ENCODE assay signal across 16 mouse cellular contexts in the genomic region with DNA sequence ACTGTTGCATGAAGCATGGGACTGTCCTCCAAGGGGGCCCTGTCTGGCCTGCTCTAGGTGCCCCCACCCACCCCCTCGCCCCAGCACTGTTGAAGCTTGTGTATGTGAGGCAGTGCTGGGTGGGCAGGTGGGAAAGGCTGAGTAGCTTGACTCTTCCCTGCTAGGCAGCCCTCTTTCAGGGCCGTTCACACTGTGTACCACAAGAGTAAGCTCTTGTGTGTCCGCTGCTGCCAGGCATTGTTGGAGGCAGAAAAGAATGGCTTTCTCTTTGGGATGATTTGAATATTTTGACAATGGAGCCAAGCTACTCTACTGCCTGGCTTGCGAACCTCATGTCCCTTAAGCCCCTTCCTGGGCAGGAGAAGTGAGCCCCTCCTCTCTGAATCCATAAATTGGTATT. TPM values are rescaled to one million over a fixed set of nuclear protein-coding genes. Genes with fewer than 3 reads are reported as not detected.
DNase-seq lines count a peak whose midpoint lies in the region; ATAC-seq and TF ChIP-seq lines count a peak whose summit lies in the region.
"Had no signal": no experiment of that assay in that cellular context is flagged by ENCODE, and none has a peak within 500 bp of the region (broad histone marks: within the 10 kb centered on the region; RNA-seq: fewer than 3 reads in every experiment).

No protein-coding gene starts in this region.

- DNase-seq in heart, postnatal 36 days, result no peak
- DNase-seq in embryonic facial prominence, embryonic 10.5 days (ENCODE audit: low spot score), result peak; percentile 16
- no peak for DNase-seq in midbrain, postnatal 0 days (ENCODE audit: low spot score)
- no peak for DNase-seq in spleen, postnatal 36 days (ENCODE audit: low spot score in 2 of 2)
- DNase-seq in gastrocnemius, postnatal 4 days (ENCODE audit: low spot score in 2 of 2), result no peak
- no peak for DNase-seq in stomach, postnatal 0 days (ENCODE audit: low spot score)
- DNase-seq: cerebellum, postnatal 25 days; gastrocnemius, postnatal 25 days; kidney, postnatal 10 days; lung, embryonic 14.5 days; thymus, postnatal 4 days had no signal

- H3K27me3 ChIP-seq in heart, embryonic 14.5 days (ENCODE audit: control insufficient read depth, insufficient read depth, low read length), result no peaks in the 10 kb centered on the region
- no peaks in the 10 kb centered on the region for H3K27me3 ChIP-seq in embryonic facial prominence, embryonic 10.5 days (replicated peaks; ENCODE audit: low read depth, poor library complexity, severe bottlenecking)
- no peaks in the 10 kb centered on the region for H3K27me3 ChIP-seq in hindbrain, embryonic 12.5 days
- no peaks in the 10 kb centered on the region for H3K27me3 ChIP-seq in midbrain, postnatal 0 days (ENCODE audit: insufficient read depth, low read length)
- no peaks in the 10 kb centered on the region for H3K27me3 ChIP-seq in stomach, postnatal 0 days (ENCODE audit: control insufficient read depth, insufficient read depth, low read length)
- H3K27me3 ChIP-seq: limb, embryonic 13.5 days had no signal

- no peaks in the 10 kb centered on the region for H3K9me3 ChIP-seq in heart, embryonic 14.5 days (ENCODE audit: control insufficient read depth, low read length)
- H3K9me3 ChIP-seq in embryonic facial prominence, embryonic 10.5 days, result no peaks in the 10 kb centered on the region
- no peaks in the 10 kb centered on the region for H3K9me3 ChIP-seq in hindbrain, embryonic 12.5 days (replicated peaks)
- no peaks in the 10 kb centered on the region for H3K9me3 ChIP-seq in midbrain, postnatal 0 days (ENCODE audit: low read length)
- no peaks in the 10 kb centered on the region for H3K9me3 ChIP-seq in stomach, postnatal 0 days (ENCODE audit: control insufficient read depth, low read length)
- H3K9me3 ChIP-seq: limb, embryonic 13.5 days had no signal

- TF ChIP-seq CTCF in midbrain, postnatal 0 days (IDR thresholded peaks at IDR 0.05), result no peak
- TF ChIP-seq CTCF in stomach, postnatal 0 days (IDR thresholded peaks at IDR 0.05; ENCODE audit: low read depth), result no peak

- no peak for ATAC-seq in heart, embryonic 14.5 days (ENCODE audit: insufficient number of reproducible peaks, insufficient read depth, low FRiP score, low read depth)
- peak; percentile 81 for ATAC-seq in hindbrain, embryonic 12.5 days (ENCODE audit: low FRiP score)
- peak; percentile 49 for ATAC-seq in midbrain, postnatal 0 days (ENCODE audit: low FRiP score)
- no peak for ATAC-seq in stomach, postnatal 0 days (ENCODE audit: low FRiP score, low TSS enrichment)
- ATAC-seq: activated CD4-positive, CD25-positive, alpha-beta regulatory T cell, adult 4 months had no signal

- TF ChIP-seq EP300 in stomach, postnatal 0 days (optimal IDR thresholded peaks at IDR 0.05), result no peak

- H3K4me2 ChIP-seq in heart, embryonic 14.5 days (ENCODE audit: low read length), result no peak overlapping the region
- no peak overlapping the region for H3K4me2 ChIP-seq in hindbrain, embryonic 12.5 days (replicated peaks)
- no peak overlapping the region for H3K4me2 ChIP-seq in midbrain, postnatal 0 days (ENCODE audit: low read depth, low read length, poor library complexity, severe bottlenecking)
- H3K4me2 ChIP-seq in stomach, postnatal 0 days (replicated peaks; ENCODE audit: low read depth), result no peak overlapping the region
- H3K4me2 ChIP-seq: limb, embryonic 13.5 days; lung, embryonic 14.5 days had no signal

- no peak overlapping the region for H3K4me3 ChIP-seq in heart, embryonic 14.5 days (ENCODE audit: control insufficient read depth in 1 of 2, insufficient read depth in 1 of 2, low read depth in 1 of 2, low read length in 2 of 2)
- H3K4me3 ChIP-seq in embryonic facial prominence, embryonic 10.5 days, result no peak overlapping the region
- no peak overlapping the region for H3K4me3 ChIP-seq in hindbrain, embryonic 12.5 days
- no peak overlapping the region for H3K4me3 ChIP-seq in midbrain, postnatal 0 days (ENCODE audit: low read depth, low read length)
- no peak overlapping the region for H3K4me3 ChIP-seq in stomach, postnatal 0 days (ENCODE audit: low read depth, low read length)
- H3K4me3 ChIP-seq: erythroblast, embryonic 14.5 days; limb, embryonic 13.5 days had no signal

- H3K36me3 ChIP-seq in heart, embryonic 14.5 days (ENCODE audit: control insufficient read depth, insufficient read depth, low read length), result peaks cover 50% of the 10 kb centered on the region
- H3K36me3 ChIP-seq in embryonic facial prominence, embryonic 10.5 days (replicated peaks), result 0 out of 2 replicates have a peak, but pooled peaks cover 4% of the 10 kb centered on the region
- H3K36me3 ChIP-seq in hindbrain, embryonic 12.5 days, result no peaks in the 10 kb centered on the region
- H3K36me3 ChIP-seq in midbrain, postnatal 0 days (ENCODE audit: insufficient read depth, low read length), result no peaks in the 10 kb centered on the region
- no peaks in the 10 kb centered on the region for H3K36me3 ChIP-seq in stomach, postnatal 0 days (ENCODE audit: control insufficient read depth, insufficient read depth, low read length)

- peak overlapping the region; percentile 9 to 24; a peak in 1 of 4 replicates for H3K27ac ChIP-seq in heart, embryonic 14.5 days (replicated peaks in 1 of 2; ENCODE audit: control insufficient read depth in 1 of 2, insufficient read depth in 1 of 2, low read depth in 2 of 2, low read length in 2 of 2)
- H3K27ac ChIP-seq in embryonic facial prominence, embryonic 10.5 days (replicated peaks), result peak overlapping the region; percentile 72
- H3K27ac ChIP-seq in hindbrain, embryonic 12.5 days, result peak overlapping the region; percentile 76
- no peak overlapping the region for H3K27ac ChIP-seq in midbrain, postnatal 0 days (ENCODE audit: low read depth, low read length)
- no peak overlapping the region for H3K27ac ChIP-seq in stomach, postnatal 0 days (replicated peaks)
- H3K27ac ChIP-seq: limb, embryonic 13.5 days had no signal

- no peak overlapping the region for H3K9ac ChIP-seq in heart, embryonic 14.5 days (ENCODE audit: low read length)
- H3K9ac ChIP-seq in hindbrain, embryonic 12.5 days, result no peak overlapping the region
- no peak overlapping the region for H3K9ac ChIP-seq in midbrain, postnatal 0 days (replicated peaks; ENCODE audit: low read length, poor library complexity, severe bottlenecking)
- no peak overlapping the region for H3K9ac ChIP-seq in stomach, postnatal 0 days (ENCODE audit: low read length)
- H3K9ac ChIP-seq: limb, embryonic 13.5 days; lung, embryonic 14.5 days had no signal

- intact Hi-C loops in heart, postnatal 36 days (cut with DNase I), result no loop called here

- peaks cover 26 to 57% of the 10 kb centered on the region in 2 experiments for H3K4me1 ChIP-seq in heart, embryonic 14.5 days (ENCODE audit: control insufficient read depth in 2 of 2, insufficient read depth in 2 of 2, low read length in 2 of 2)
- peaks cover 82% of the 10 kb centered on the region for H3K4me1 ChIP-seq in embryonic facial prominence, embryonic 10.5 days
- H3K4me1 ChIP-seq in hindbrain, embryonic 12.5 days, result peaks cover 48% of the 10 kb centered on the region
- H3K4me1 ChIP-seq in midbrain, postnatal 0 days (ENCODE audit: insufficient read depth, low read length), result no peaks in the 10 kb centered on the region
- peaks cover 4% of the 10 kb centered on the region for H3K4me1 ChIP-seq in stomach, postnatal 0 days (replicated peaks; ENCODE audit: control insufficient read depth, insufficient read depth)

- WGBS in heart, embryonic 14.5 days, result 78% methylated on average over 4 of the region's 4 CpGs
- 53% methylated on average over 4 of the region's 4 CpGs for WGBS in embryonic facial prominence, embryonic 10.5 days
- WGBS in hindbrain, embryonic 12.5 days, result 23% methylated on average over 4 of the region's 4 CpGs
- WGBS in midbrain, postnatal 0 days, result 24% methylated on average over 4 of the region's 4 CpGs
- 79% methylated on average over 4 of the region's 4 CpGs for WGBS in stomach, postnatal 0 days

RNA-seq across cellular contexts. Expression of a gene that starts 54.7 kb away (rescaled TPM):
- polyA plus RNA-seq in heart, embryonic 14.5 days (2014; fragmentation: Nextera tagmentation; extraction: Ambion mirVana), result 279 and 282 TPM in 2 replicates
- 1 to 10 TPM; 7.2 to 8.4 TPM for total RNA-seq in heart, postnatal 36 days (2021)
- polyA plus RNA-seq in embryonic facial prominence, embryonic 10.5 days (2016; fragmentation: Nextera tagmentation; extraction: Ambion mirVana), result 69.6 and 77.8 TPM in 2 replicates
- 60.3 and 80.0 TPM in 2 replicates for polyA plus RNA-seq in hindbrain, embryonic 12.5 days (2016; fragmentation: Nextera tagmentation; extraction: Ambion mirVana)
- total RNA-seq in midbrain, postnatal 0 days (2014; rRNA removed), result 39.0 and 122 TPM in 2 replicates
- polyA plus RNA-seq in midbrain, postnatal 0 days (2015; fragmentation: Nextera tagmentation; extraction: Ambion mirVana), result 16.1 and 20.1 TPM in 2 replicates
- 100 to 1,000 TPM; 563 to 582 TPM for total RNA-seq in gastrocnemius, postnatal 4 days (2021)
- 81.0 and 99.4 TPM in 2 replicates for polyA plus RNA-seq in stomach, postnatal 0 days (2015; fragmentation: Nextera tagmentation; extraction: Ambion mirVana)

Comparison
In these comparisons a context has a peak if more than half of its experiments do, and no peak if none do; other contexts are left out.
1. ATAC-seq: peak in hindbrain, embryonic 12.5 days (single experiment) and midbrain, postnatal 0 days (single experiment); none in heart, embryonic 14.5 days (single experiment) and stomach, postnatal 0 days (single experiment).
2. H3K27ac ChIP-seq: peak in heart, embryonic 14.5 days (2 of 2), embryonic facial prominence, embryonic 10.5 days (single experiment) and hindbrain, embryonic 12.5 days (single experiment); none in midbrain, postnatal 0 days (single experiment) and stomach, postnatal 0 days (single experiment).